Mouse (Mus musculus): Measurements from ENCODE around the gene L3mbtl4. TPM values are rescaled to one million over a fixed set of nuclear protein-coding genes. Genes with fewer than 3 reads are reported as not detected.
"Not testable (repeated sequence)": the region's sequence is repeated elsewhere in the genome, so short reads cannot be mapped to it uniquely, and the experiment has no call there.

Gene L3mbtl4
- total RNA-seq, 2 experiments from 2014 or later, result 0.43 to 0.50 TPM

- DNase-seq, result peak; percentile 12 to 20
Observed at GRCm38 (mm10) chr17:68405993-68406392, 132.4 kb downstream of the L3mbtl4 start.

- DNase-seq, result not testable (repeated sequence)
Observed at GRCm38 (mm10) chr17:68407121-68407520, 133.5 kb downstream of the L3mbtl4 start.

GRCm38 (mm10) chr17:68422663-68423498 lies 149.3 kb downstream of the L3mbtl4 start:
- peak; percentile 8 to 10 for DNase-seq

GRCm38 (mm10) chr17:68433576-68433975 lies 160.0 kb downstream of the L3mbtl4 start:
- no peak for DNase-seq

GRCm38 (mm10) chr17:68450921-68451320 lies 177.3 kb downstream of the L3mbtl4 start:
- DNase-seq, result no peak

GRCm38 (mm10) chr17:68461471-68461870 lies 187.9 kb downstream of the L3mbtl4 start:
- DNase-seq, result no peak

- DNase-seq, result no peak
Observed at GRCm38 (mm10) chr17:68467311-68467710, 193.7 kb downstream of the L3mbtl4 start.

- DNase-seq, result no peak
Observed at GRCm38 (mm10) chr17:68490065-68490691, 216.6 kb downstream of the L3mbtl4 start.

GRCm38 (mm10) chr17:68492231-68492630 lies 218.6 kb downstream of the L3mbtl4 start:
- no peak for DNase-seq

- DNase-seq, result not testable (repeated sequence)
Observed at GRCm38 (mm10) chr17:68502998-68503397, 229.4 kb downstream of the L3mbtl4 start.

- no peak for DNase-seq
Observed at GRCm38 (mm10) chr17:68559698-68560097, 286.1 kb downstream of the L3mbtl4 start.

GRCm38 (mm10) chr17:68560264-68560663 lies 286.7 kb downstream of the L3mbtl4 start:
- no peak for DNase-seq

- no peak for DNase-seq
Observed at GRCm38 (mm10) chr17:68571806-68572205, 298.2 kb downstream of the L3mbtl4 start.

- no peak for DNase-seq
Observed at GRCm38 (mm10) chr17:68585195-68585594, 311.6 kb downstream of the L3mbtl4 start.

- no peak for DNase-seq
Observed at GRCm38 (mm10) chr17:68591619-68592018, 318.0 kb downstream of the L3mbtl4 start.

GRCm38 (mm10) chr17:68602744-68603143 lies 329.1 kb downstream of the L3mbtl4 start:
- DNase-seq, result peak; percentile 6 to 7

- DNase-seq, result no peak
Observed at GRCm38 (mm10) chr17:68607691-68608090, 334.1 kb downstream of the L3mbtl4 start.

- no peak for DNase-seq
Observed at GRCm38 (mm10) chr17:68611247-68611646, 337.6 kb downstream of the L3mbtl4 start.

GRCm38 (mm10) chr17:68625281-68625680 lies 351.7 kb downstream of the L3mbtl4 start:
- DNase-seq, result peak; percentile 24 to 39

GRCm38 (mm10) chr17:68629631-68630426 lies 356.2 kb downstream of the L3mbtl4 start:
- no peak for DNase-seq

GRCm38 (mm10) chr17:68631396-68631795 lies 357.8 kb downstream of the L3mbtl4 start:
- peak; percentile 8 to 36 for DNase-seq

GRCm38 (mm10) chr17:68640187-68640586 lies 366.6 kb downstream of the L3mbtl4 start:
- no peak for DNase-seq

Measured in layer of hippocampus, postnatal 36 days (tissue).